Mouse (Mus musculus) cerebellum, postnatal 14 days (tissue): Measurements from ENCODE around the gene Mid1.
"Not testable (repeated sequence)": the region's sequence is repeated elsewhere in the genome, so short reads cannot be mapped to it uniquely, and the experiment has no call there.

Experiments used
- DNase-seq, 2 experiments: peaks; one replicate each; pipeline ENCODE4 v3.0.0; 2021; ENCODE audit warnings: mixed read lengths in 2 of 2

Gene Mid1

DNA sequence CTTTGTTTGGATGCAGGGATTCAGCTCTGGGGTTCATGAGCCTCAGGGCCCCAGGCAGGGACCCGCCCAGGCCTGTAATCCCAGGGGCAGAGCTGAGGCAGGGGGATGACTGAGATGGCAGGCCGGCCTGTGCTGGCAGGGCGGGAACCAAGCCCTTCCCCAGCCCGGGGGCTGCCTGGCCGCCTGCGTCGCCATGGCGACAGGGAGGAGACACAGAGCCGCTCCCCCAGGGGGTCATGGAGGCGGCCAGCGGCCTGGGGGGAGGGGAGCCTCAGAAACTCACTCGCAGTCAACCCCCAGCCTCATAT is 316.3 kb downstream of the Mid1 start:
- not testable (repeated sequence) for DNase-seq

DNA sequence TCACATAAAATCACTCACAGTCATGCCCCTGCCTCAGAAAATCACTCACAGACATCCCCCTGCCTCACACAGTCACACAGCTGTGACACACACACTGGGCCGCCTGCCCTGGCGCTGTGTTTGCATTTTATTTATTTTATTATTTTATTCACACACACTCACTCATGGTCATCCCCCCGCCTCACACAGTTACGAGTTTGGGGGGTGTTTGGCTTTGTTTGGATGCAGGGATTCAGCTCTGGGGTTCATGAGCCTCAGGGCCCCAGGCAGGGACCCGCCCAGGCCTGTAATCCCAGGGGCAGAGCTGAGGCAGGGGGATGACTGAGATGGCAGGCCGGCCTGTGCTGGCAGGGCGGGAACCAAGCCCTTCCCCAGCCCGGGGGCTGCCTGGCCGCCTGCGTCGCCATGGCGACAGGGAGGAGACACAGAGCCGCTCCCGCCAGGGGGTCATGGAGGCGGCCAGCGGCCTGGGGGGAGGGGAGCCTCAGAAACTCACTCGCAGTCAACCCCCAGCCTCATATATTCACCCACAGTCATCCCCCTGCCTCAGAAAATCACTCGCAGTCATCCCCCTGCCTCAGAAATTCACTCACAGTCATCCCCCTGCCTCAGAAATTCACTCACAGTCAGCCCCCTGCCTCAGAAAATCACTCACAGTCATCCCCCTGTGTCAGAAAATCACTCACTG is 317.7 kb downstream of the Mid1 start:
- DNase-seq, result peak in 1 of 2 experiments; percentile 43

DNA sequence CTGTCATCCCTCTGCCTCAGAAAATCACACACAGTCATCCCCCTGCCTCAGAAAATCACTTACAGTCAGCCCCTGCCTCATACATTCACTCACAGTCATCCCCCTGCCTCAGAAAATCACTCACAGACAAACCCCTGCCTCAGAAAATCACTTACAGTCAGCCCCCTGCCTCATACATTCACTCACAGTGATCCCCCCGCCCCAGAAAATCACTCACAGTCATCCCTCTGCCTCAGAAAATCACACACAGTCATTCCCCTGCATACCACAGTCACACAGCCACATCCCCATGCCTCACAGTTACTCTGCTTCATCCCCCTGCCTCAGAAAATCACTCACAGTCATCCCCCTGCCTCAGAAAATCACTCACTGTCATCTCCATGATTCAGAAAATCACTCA is 318.5 kb downstream of the Mid1 start:
- peak in 1 of 2 experiments; percentile 2 for DNase-seq

DNA sequence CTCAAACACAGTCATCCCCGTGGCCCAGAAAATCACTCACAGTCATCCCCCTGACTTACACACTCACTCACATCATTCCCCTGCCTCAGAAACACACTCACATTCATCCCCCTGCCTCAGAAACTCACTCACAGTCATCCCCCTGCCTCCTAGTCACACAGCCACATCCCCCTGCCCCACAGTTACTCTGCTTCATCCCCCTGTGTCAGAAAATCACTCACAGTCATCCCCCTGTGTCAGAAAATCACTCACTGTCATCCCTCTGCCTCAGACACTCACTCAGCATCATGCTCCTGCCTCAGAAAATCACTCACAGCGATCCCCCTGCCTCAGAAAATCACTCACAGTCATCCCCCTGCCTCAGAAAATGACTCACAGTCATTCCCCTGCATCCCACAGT is 319.2 kb downstream of the Mid1 start:
- peak in 1 of 2 experiments; percentile 10 for DNase-seq

DNA sequence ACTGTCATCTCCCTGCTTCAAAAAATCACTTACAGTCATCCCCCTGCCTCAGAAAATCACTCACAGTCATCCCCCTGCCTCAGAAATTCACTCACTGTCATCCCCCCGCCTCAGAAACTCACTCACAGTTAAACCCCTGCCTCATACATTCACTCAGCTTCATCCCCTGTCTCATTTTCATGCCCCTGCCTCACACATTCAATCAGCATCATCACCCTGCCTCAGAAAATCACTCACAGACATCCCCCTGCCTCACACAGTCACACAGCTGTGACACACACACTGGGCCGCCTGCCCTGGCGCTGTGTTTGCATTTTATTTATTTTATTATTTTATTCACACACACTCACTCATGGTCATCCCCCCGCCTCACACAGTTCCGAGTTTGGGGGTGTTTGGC is 319.8 kb downstream of the Mid1 start:
- peak in 1 of 2 experiments; percentile 8 for DNase-seq

DNA sequence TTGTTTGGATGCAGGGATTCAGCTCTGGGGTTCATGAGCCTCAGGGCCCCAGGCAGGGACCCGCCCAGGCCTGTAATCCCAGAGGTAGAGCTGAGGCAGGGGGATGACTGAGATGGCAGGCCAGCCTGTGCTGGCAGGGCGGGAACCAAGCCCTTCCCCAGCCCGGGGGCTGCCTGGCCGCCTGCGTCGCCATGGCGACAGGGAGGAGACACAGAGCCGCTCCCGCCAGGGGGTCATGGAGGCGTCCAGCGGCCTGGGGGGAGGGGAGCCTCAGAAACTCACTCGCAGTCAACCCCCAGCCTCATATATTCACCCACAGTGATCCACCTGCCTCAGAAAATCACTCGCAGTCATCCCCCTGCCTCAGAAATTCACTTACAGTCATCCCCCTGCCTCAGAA is 320.2 kb downstream of the Mid1 start:
- peak in 1 of 2 experiments; percentile 44 for DNase-seq

DNA sequence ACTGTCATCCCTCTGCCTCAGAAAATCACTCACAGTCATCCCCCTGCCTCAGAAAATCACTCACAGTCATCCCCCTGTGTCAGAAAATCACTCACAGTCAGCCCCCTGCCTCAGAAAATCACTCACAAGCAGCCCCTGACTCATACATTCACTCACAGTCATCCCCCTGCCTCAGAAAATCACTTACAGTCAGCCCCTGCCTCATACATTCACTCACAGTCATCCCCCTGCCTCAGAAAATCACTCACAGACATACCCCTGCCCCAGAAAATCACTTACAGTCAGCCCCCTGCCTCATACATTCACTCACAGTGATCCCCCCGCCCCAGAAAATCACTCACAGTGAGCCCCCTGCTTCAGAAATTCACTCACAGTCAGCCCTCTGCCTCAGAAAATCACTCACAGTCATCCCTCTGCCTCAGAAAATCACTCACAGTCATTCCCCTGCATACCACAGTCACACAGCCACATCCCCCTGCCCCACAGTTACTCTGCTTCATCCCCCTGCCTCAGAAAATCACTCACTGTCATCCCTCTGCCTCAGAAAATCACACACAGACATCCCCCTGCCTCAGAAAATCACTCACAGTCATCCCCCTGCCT is 320.8 kb downstream of the Mid1 start:
- not testable (repeated sequence) for DNase-seq

DNA sequence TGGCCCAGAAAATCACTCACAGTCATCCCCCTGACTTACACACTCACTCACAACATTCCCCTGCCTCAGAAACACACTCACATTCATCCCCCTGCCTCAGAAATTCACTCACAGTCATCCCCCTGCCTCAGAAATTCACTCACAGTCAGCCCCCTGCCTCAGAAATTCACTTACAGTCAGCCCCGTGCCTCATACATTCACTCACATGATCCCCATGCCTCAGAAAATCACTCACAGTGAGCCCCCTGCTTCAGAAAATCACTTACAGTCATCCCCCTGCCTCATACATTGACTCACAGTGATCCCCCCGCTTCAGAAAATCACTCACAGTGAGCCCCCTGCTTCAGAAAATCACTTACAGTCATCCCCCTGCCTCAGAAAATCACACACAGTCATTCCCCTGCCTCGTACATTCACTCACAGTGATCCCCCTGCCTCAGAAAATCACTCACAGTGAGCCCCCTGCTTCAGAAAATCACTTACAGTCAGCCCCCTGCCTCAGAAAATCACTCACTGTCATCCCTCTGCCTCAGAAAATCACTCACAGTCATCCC is 321.8 kb downstream of the Mid1 start:
- DNase-seq, result peak in 1 of 2 experiments; percentile 10

DNA sequence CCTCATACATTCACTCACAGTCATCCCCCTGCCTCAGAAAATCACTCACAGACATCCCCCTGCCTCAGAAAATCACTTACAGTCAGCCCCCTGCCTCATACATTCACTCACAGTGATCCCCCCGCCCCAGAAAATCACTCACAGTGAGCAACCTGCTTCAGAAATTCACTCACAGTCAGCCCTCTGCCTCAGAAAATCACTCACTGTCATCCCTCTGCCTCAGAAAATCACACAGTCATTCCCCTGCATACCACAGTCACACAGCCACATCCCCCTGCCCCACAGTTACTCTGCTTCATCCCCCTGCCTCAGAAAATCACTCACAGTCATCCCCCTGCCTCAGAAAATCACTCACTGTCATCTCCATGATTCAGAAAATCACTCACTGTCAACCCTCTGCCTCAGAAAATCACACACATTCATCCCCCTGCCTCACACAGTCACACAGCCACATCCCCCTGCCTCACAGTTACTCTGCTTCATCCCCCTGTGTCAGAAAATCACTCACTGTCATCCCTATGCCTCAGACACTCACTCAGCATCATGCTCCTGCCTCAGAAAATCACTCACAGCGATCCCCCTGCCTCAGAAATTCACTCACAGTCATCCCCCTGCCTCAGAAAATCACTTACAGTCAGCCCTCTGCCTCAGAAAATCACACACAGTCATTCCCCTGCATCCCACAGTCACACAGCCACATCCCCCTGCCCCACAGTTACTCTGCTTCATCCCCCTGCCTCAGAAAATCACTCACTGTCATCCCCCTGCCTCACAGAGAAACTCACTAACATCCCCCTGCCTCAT is 322.6 kb downstream of the Mid1 start:
- peak in 1 of 2 experiments; percentile 9 for DNase-seq

DNA sequence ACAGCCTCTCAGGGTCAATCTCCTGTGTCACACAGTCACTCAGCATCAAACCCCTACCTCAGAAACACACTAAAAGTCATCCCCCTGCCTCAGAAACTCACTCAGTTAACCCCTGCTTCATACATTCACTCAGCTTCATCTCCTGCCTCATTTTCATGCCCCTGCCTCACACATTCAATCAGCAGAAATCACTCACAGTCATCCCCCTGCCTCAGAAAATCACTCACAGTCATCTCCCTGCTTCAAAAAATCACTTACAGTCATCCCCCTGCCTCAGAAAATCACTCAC is 323.1 kb downstream of the Mid1 start:
- DNase-seq, result peak in 1 of 2 experiments; percentile 3

DNA sequence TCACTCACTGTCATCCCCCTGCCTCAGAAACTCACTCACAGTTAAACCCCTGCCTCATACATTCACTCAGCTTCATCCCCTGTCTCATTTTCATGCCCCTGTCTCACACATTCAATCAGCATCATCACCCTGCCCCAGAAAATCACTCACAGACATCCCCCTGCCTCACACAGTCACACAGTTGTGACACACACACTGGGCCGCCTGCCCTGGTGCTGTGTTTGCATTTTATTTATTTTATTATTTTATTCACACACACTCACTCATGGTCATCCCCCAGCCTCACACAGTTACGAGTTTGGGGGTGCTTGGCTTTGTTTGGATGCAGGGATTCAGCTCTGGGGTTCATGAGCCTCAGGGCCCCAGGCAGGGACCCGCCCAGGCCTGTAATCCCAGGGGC is 323.6 kb downstream of the Mid1 start:
- DNase-seq, result peak in 1 of 2 experiments; percentile 59

DNA sequence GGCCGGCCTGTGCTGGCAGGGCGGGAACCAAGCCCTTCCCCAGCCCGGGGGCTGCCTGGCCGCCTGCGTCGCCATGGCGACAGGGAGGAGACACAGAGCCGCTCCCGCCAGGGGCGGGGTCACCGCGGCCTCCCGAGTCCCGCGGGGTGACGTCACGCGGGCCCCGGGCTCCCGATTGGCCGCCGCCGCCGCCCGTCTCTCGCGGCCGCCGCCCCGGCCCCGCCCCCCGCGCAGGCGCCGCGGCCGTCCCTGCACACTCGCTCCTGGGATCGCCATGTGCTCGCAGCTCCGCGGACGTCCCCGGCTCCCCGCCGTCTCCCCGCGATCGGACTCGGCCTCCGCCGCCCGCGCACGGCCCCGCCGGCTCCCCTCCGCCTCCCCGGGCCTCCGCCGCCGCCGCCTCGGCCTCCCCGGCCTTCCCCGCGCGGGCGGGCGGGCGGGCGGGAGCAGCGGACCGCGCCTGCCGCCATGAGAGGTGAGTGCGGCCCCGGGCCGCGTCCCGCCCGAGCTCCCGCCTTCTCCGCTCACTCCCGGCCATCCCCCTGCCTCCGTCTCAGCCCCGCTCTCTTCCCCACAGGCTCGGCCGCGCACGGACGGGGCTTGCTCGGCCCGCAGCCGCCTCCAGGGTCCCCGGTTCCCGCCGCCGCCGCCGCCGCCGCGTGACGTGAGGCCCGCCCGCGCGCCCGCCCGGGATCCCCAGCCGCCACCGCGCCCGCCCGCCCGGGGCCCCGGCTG is 324.2 kb downstream of the Mid1 start, which contains the start of gene Gm21887:
Gene Gm21887, plus strand, starts transcription at position 644 of the 735 bp plus-strand sequence.
- peak; percentile 98 to 100 for DNase-seq

DNA sequence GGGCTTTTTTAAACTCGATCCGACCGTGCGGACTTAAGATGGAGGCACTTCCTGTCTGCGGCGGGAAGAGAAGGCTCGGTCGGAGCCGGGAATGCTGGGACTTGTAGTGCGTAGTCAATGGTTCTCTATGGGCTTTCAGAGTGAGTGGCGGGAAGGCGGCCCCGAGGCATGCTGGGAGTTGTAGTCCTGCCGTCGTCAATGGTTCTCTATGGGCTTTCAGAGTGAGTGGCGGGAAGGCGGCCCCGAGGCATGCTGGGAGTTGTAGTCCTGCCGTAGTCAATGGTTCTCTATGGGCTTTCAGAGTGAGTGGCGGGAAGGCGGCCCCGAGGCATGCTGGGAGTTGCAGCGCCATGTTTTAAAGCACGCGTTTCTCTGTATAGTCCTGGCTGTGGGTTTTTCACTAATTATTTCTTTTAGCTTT is 324.8 kb downstream of the Mid1 start:
- peak; percentile 99 to 100 for DNase-seq

DNA sequence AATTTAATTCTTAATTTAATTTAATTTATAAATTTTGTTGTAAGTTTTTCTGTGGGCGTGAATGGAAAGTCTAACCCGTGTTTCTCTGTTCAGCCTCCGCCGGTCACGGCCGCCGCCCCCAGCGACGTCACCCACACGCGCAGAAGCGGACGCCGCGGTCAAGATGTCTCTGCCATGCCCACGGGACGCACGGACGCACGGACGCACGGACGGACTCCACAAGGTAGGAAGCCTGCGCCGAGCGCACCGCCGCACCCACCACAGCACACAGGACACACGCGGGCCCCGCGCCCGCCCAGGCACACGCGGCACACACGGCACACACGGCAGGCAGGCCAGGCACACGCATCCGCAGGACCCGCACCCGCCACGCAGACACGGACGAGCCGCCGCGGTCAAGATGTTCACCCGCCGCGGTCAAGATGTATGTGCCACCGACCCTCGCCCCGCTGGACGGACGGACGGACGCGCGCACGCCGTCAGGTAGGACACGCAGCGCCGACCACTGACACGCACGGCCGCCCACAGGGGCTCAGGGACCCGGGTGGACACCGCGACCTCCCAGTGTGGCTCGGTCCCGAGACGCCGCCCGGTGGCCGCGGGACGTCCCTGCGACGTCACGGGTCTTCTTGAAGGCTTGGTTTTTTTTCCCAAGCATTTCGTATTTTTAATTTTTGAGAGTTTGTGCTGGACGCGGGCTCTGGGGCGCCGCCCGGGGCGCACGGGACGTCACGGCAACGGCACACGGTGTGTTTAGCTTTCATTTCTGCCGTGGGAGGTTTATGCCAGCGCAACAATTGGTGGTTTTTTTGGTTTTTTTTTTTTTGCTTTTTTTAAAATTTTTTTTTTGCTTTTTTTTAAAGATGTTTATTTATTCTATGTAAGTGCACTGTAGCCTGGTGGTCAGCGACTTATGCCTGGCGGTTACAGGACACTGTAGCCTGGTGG is 325.9 kb downstream of the Mid1 start:
- peak; percentile 78 to 84 for DNase-seq

DNA sequence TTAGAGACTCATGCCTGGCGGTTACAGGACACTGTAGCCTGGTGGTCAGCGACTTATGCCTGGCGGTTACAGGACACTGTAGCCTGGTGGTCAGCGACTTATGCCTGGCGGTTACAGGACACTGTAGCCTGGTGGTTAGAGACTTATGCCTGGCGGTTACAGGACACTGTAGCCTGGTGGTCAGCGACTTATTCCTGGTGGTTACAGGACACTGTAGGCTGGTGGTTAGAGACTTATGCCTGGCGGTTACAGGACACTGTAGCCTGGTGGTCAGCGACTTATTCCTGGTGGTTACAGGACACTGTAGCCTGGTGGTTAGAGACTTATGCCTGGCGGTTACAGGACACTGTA is 326.5 kb downstream of the Mid1 start:
- not testable (repeated sequence) for DNase-seq

DNA sequence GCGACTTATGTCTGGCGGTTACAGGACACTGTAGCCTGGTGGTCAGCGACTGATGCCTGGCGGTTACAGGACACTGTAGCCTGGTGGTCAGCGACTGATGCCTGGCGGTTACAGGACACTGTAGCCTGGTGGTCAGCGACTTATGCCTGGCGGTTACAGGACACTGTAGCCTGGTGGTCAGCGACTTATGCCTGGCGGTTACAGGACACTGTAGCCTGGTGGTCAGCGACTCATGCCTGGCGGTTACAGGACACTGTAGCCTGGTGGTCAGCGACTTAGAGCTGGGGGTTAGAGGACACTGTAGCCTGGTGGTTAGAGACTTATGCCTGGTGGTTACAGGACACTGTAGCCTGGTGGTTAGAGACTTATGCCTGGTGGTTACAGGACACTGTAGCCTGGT is 328.4 kb downstream of the Mid1 start:
- peak in 1 of 2 experiments; percentile 3 for DNase-seq

DNA sequence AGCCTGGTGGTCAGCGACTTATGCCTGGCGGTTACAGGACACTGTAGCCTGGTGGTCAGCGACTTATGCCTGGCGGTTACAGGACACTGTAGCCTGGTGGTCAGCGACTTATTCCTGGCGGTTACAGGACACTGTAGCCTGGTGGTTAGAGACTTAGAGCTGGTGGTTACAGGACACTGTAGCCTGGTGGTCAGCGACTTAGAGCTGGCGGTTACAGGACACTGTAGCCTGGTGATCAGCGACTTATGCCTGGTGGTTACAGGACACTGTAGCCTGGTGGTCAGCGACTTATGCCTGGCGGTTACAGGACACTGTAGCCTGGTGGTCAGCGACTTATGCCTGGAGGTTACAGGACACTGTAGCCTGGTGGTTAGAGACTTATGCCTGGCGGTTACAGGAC is 329.0 kb downstream of the Mid1 start:
- DNase-seq, result peak in 1 of 2 experiments; percentile 4

DNA sequence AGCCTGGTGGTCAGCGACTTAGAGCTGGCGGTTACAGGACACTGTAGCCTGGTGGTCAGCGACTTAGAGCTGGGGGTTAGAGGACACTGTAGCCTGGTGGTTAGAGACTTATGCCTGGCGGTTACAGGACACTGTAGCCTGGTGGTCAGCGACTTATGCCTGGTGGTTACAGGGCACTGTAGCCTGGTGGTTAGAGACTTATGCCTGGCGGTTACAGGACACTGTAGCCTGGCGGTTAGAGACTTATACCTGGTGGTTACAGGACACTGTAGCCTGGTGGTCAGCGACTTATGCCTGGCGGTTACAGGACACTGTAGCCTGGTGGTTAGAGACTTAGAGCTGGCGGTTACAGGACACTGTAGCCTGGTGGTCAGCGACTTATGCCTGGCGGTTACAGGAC is 330.9 kb downstream of the Mid1 start:
- DNase-seq, result peak in 1 of 2 experiments; percentile 3

DNA sequence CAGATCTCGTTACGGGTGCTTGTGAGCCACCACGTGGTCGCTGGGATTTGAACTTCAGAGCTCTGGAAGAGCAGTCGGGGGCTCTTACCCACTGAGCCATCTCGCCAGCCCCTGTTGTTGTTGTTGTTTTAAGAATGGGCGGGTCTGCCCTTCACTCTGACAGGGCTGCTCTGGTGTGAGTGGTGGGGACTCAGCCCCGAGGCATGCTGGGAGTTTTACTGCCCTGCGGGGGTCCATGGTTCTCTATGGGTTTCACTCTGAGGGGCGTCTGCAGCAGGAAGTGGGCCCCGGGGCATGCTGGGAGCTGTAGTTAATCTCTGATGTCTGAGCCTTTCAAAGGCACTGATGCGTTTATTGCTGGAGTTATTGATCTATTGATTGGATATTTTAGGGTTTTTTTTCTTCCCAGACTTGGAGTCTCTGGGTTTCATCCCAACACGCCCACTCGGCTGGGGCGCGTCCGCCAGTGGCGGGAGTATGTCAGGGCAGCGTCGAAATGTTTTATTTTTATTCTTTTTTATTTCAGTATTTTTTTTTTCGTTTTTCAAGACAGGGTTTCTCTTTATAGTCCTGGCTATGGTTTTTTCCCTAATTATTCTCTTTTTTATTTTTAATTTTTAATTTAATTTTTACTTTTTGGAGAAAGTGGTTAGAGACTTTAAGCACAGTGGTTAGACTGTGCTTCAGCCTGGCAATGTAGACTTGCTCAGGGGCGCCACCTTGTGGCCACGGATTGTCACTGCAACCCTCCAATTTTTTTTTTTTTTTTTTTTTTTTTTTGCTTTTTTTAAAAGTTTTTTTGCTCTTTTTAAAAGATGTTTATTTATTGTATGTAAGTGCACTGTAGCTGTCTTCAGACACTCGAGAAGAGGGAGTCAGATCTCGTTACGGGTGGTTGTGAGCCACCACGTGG is 332.6 kb downstream of the Mid1 start:
- peak; percentile 82 to 89 for DNase-seq

DNA sequence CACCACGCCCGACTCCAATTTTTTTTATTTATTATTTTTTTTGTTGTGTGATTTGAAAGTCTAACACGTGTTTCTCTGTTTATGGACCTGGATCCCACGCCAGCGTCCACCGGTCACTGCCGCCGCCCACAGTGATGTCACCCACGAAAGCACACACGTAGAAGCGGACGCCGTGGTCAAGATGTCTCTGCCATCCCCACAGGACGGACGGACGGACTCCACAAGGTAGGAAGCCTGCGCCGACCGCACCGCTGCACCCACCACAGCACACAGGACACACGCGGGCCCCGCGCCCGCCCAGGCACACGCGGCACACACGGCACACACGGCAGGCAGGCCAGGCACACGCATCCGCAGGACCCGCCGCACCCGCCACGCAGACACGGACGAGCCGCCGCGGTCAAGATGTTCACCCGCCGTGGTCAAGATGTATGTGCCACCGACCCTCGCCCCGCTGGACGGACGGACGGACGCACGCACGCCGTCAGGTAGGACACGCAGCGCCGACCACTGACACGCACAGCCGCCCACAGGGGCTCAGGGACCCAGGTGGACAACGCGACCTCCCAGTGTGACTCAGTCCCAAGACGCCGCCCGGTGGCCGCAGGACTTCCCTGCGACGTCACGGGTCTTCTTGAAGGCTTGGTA is 333.7 kb downstream of the Mid1 start:
- peak; percentile 71 to 75 for DNase-seq
